Comparison of ENCODE assay signal across 10 mouse cellular contexts in genomic region chr2:157715586-157716191, GRCm38 (mm10). TPM values are rescaled to one million over a fixed set of nuclear protein-coding genes. Genes with fewer than 3 reads are reported as not detected.
DNase-seq lines count a peak whose midpoint lies in the region; ATAC-seq and TF ChIP-seq lines count a peak whose summit lies in the region.
"Had no signal": no experiment of that assay in that cellular context is flagged by ENCODE, and none has a peak within 500 bp of the region (broad histone marks: within the 10 kb centered on the region; RNA-seq: fewer than 3 reads in every experiment).

No protein-coding gene starts in this region.

- H3K4me3 ChIP-seq in forebrain, embryonic 16.5 days (replicated peaks; ENCODE audit: low read length) = no peak overlapping the region
- no peak overlapping the region for H3K4me3 ChIP-seq in forebrain, embryonic 10.5 days
- no peak overlapping the region for H3K4me3 ChIP-seq in C2C12 (ENCODE audit: insufficient read depth, poor library complexity, severe bottlenecking)
- no peak overlapping the region for H3K4me3 ChIP-seq in lung, postnatal 0 days (ENCODE audit: low read depth, low read length)
- H3K4me3 ChIP-seq: erythroblast, embryonic 14.5 days; limb, embryonic 12.5 days had no signal

- no peaks in the 10 kb centered on the region for H3K9me3 ChIP-seq in forebrain, embryonic 16.5 days (ENCODE audit: control insufficient read depth, low read length)
- no peaks in the 10 kb centered on the region for H3K9me3 ChIP-seq in forebrain, embryonic 10.5 days
- H3K9me3 ChIP-seq in lung, postnatal 0 days (ENCODE audit: low read length) = no peaks in the 10 kb centered on the region

- H3K79me3 ChIP-seq in C2C12 (ENCODE audit: low read depth) = no peaks in the 10 kb centered on the region

- H3K4me2 ChIP-seq in forebrain, embryonic 16.5 days (ENCODE audit: low read length) = no peak overlapping the region
- no peak overlapping the region for H3K4me2 ChIP-seq in lung, postnatal 0 days (replicated peaks; ENCODE audit: low read depth, low read length)
- H3K4me2 ChIP-seq: limb, embryonic 12.5 days had no signal

- H3K9ac ChIP-seq in forebrain, embryonic 16.5 days (replicated peaks; ENCODE audit: low read depth, low read length) = no peak overlapping the region
- H3K9ac ChIP-seq in lung, postnatal 0 days (replicated peaks; ENCODE audit: low read depth) = no peak overlapping the region
- H3K9ac ChIP-seq: limb, embryonic 12.5 days had no signal

- peak; percentile 26; the same call in 1 of the 2 replicates for TF ChIP-seq EP300 in lung, postnatal 0 days (IDR thresholded peaks at IDR 0.05)

- no peaks in the 10 kb centered on the region for H3K27me3 ChIP-seq in forebrain, embryonic 16.5 days (replicated peaks; ENCODE audit: control insufficient read depth, insufficient read depth, low read length)
- H3K27me3 ChIP-seq in forebrain, embryonic 10.5 days (ENCODE audit: poor library complexity, severe bottlenecking) = no peaks in the 10 kb centered on the region
- H3K27me3 ChIP-seq in C2C12 (ENCODE audit: control insufficient read depth, insufficient read depth, insufficient read length) = peaks cover 34% of the 10 kb centered on the region
- no peaks in the 10 kb centered on the region for H3K27me3 ChIP-seq in lung, postnatal 0 days (replicated peaks; ENCODE audit: insufficient read depth, low read length)
- H3K27me3 ChIP-seq: limb, embryonic 12.5 days had no signal

- no peak overlapping the region for H3K27ac ChIP-seq in forebrain, embryonic 16.5 days (ENCODE audit: low read length)
- H3K27ac ChIP-seq in forebrain, embryonic 10.5 days = no peak overlapping the region
- H3K27ac ChIP-seq in lung, postnatal 0 days (ENCODE audit: low read length) = no peak overlapping the region
- H3K27ac ChIP-seq: limb, embryonic 12.5 days had no signal

- no peak for TF ChIP-seq CTCF in C2C12 (IDR thresholded peaks at IDR 0.05; ENCODE audit: control insufficient read depth, insufficient read depth, insufficient read length)
- no peak for TF ChIP-seq CTCF in lung, postnatal 0 days (IDR thresholded peaks at IDR 0.05)

- H3K4me1 ChIP-seq in forebrain, embryonic 16.5 days (replicated peaks; ENCODE audit: control insufficient read depth, insufficient read depth, low read length) = peaks cover 17% of the 10 kb centered on the region
- peaks cover 39% of the 10 kb centered on the region for H3K4me1 ChIP-seq in forebrain, embryonic 10.5 days
- H3K4me1 ChIP-seq in lung, postnatal 0 days (ENCODE audit: insufficient read depth, low read depth, low read length) = 0 out of 2 replicates have a peak, but pooled peaks cover 3% of the 10 kb centered on the region

- WGBS in forebrain, embryonic 16.5 days = 39% methylated on average over 12 of the region's 12 CpGs
- 83% methylated on average over 12 of the region's 12 CpGs for WGBS in forebrain, embryonic 10.5 days
- WGBS in lung, postnatal 0 days = 18% methylated on average over 12 of the region's 12 CpGs

- H3ac ChIP-seq in C2C12 (ENCODE audit: control insufficient read depth, insufficient read length, low read depth) = no peak overlapping the region

- ATAC-seq in forebrain, embryonic 16.5 days = peak; percentile 55
- ATAC-seq in lung, postnatal 0 days = peak; percentile 83
- ATAC-seq in inflammation-experienced regulatory T-cells, adult 6 months = no peak
- ATAC-seq in erythroid progenitor cell, adult 5-6 weeks (replicated peaks; ENCODE audit: low FRiP score, poor library complexity, severe bottlenecking) = no peak
- no peak for ATAC-seq in erythroblast, adult 5-6 weeks (replicated peaks; ENCODE audit: low FRiP score, poor library complexity, severe bottlenecking)

- H3K79me2 ChIP-seq in C2C12 (ENCODE audit: control insufficient read depth, insufficient read depth) = no peaks in the 10 kb centered on the region

- H3K36me3 ChIP-seq in forebrain, embryonic 16.5 days (ENCODE audit: control insufficient read depth, insufficient read depth) = no peaks in the 10 kb centered on the region
- no peaks in the 10 kb centered on the region for H3K36me3 ChIP-seq in forebrain, embryonic 10.5 days (replicated peaks)
- no peaks in the 10 kb centered on the region for H3K36me3 ChIP-seq in C2C12 (ENCODE audit: control insufficient read depth, insufficient read depth)
- H3K36me3 ChIP-seq in lung, postnatal 0 days (ENCODE audit: insufficient read depth, low read length) = no peaks in the 10 kb centered on the region
- H3K36me3 ChIP-seq: limb, embryonic 12.5 days had no signal

- no peak for DNase-seq in forebrain, embryonic 10.5 days (ENCODE audit: extremely low spot score, low spot score)
- peak; percentile 65 for DNase-seq in fibroblast of lung, adult 2 months (ENCODE audit: low read depth)
- DNase-seq in lung, postnatal 0 days (ENCODE audit: low spot score) = peak; percentile 63

TF ChIP-seq in C2C12, 6 proteins besides CTCF, POLR2A, EP300 and RAD21:
- TF ChIP-seq MAX (IDR thresholded peaks at IDR 0.05) (no peak), USF1 (IDR thresholded peaks at IDR 0.05; ENCODE audit: low read depth) (no peak), FOSL1 (IDR thresholded peaks at IDR 0.05; ENCODE audit: insufficient read depth, low read length, poor library complexity, severe bottlenecking) (no peak), MYOD1 (IDR thresholded peaks at IDR 0.05; ENCODE audit: control insufficient read depth, insufficient read length, low read depth) (peak; percentile 3), CEBPB (IDR thresholded peaks at IDR 0.05; ENCODE audit: low read depth) (no peak), MYOG (IDR thresholded peaks at IDR 0.05; ENCODE audit: control insufficient read depth, extremely low read depth, insufficient read length) (no peak)

RNA-seq across cellular contexts. Expression of gene Ctnnbl1, which starts 21.5 kb away (rescaled TPM):
- polyA plus RNA-seq in forebrain, embryonic 16.5 days (2015; fragmentation: Nextera tagmentation; extraction: Ambion mirVana) = 78.2 and 79.8 TPM in 2 replicates
- 98.8 and 104 TPM in 2 replicates for polyA plus RNA-seq in forebrain, embryonic 10.5 days (2016; fragmentation: Nextera tagmentation; extraction: Ambion mirVana)
- 42.0 TPM for polyA plus RNA-seq in C2C12 (2012; fragmentation: generic; extraction: Trizol)
- polyA plus RNA-seq in lung, postnatal 0 days (2015; fragmentation: Nextera tagmentation; extraction: Ambion mirVana) = 28.5 and 30.8 TPM in 2 replicates
- 10 to 100 TPM; 45.7 to 73.0 (median 53.6) TPM for polyA plus RNA-seq in inflammation-experienced regulatory T-cells, adult 6 months (2017; shearing (Covaris generic))
- total RNA-seq in erythroid progenitor cell, adult 5-6 weeks (2015; ENCODE audit: low replicate concordance) = 4.2 and 7.9 TPM in 2 replicates
- 9.5 and 13.7 TPM in 2 replicates for total RNA-seq in erythroid progenitor cell, adult 5-6 weeks (2017; ENCODE audit: low replicate concordance)
- total RNA-seq in erythroblast, adult 5-6 weeks (2015; ENCODE audit: low replicate concordance) = 5.6 and 8.1 TPM in 2 replicates
- 10.0 and 13.6 TPM in 2 replicates for total RNA-seq in erythroblast, adult 5-6 weeks (2017; ENCODE audit: low replicate concordance)

Comparison
In these comparisons a context has a peak if more than half of its experiments do, and no peak if none do; other contexts are left out.
1. ATAC-seq: peak in forebrain, embryonic 16.5 days (single experiment) and lung, postnatal 0 days (single experiment); none in inflammation-experienced regulatory T-cells, adult 6 months (single experiment), erythroid progenitor cell, adult 5-6 weeks (single experiment) and erythroblast, adult 5-6 weeks (single experiment).